Mouse (Mus musculus) urinary bladder, postnatal 25 days (tissue): ENCODE data around the gene Rps25.

Source experiments
- DNase-seq: peaks from one replicate; pipeline ENCODE4 v3.0.0; 2022; ENCODE audit warnings: low spot score

Gene Rps25

DNA sequence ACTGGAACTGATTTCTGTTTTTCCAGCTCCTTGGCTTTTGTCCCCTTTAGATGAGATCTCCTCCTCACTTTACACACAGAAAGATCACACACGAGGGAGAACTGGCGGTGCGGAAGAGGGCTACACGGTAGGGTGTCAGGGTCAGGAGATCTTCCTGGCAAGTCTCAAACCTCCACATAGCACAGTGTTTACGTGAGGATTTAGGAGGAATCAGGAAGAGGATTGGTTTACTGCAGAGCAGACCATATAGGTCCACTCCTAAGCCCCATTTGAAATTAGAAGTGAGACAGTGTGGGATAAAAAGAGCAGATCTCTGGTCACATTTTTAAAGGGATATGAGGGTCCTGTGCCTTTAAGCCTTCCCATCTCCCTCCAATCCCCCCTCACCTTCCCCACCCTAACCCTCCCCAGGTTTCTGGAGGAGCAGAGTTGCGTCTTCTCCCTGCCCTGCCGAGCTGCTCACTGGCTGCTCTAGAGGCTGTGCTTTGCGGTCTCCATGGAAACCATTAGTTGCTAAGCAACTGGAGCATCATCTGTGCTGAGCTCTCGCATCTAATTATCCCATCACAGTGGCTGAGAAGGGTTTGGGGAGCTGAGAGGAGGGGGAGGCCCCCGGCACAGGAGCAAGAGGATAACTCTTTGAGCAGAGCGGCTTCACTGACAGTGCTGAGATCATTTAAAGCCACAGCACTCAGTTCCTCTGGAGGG lies 50.2 kb downstream of the Rps25 start:
- DNase-seq, result no peak
